Mouse (Mus musculus) lung, postnatal 25 days (tissue): ENCODE data around the gene Os9.
"Not testable (repeated sequence)": the region's sequence is repeated elsewhere in the genome, so short reads cannot be mapped to it uniquely, and the experiment has no call there.

Source experiments
- DNase-seq: peaks from one replicate; pipeline ENCODE4 v3.0.0; 2022; ENCODE audit warnings: low spot score

Gene Os9

DNA sequence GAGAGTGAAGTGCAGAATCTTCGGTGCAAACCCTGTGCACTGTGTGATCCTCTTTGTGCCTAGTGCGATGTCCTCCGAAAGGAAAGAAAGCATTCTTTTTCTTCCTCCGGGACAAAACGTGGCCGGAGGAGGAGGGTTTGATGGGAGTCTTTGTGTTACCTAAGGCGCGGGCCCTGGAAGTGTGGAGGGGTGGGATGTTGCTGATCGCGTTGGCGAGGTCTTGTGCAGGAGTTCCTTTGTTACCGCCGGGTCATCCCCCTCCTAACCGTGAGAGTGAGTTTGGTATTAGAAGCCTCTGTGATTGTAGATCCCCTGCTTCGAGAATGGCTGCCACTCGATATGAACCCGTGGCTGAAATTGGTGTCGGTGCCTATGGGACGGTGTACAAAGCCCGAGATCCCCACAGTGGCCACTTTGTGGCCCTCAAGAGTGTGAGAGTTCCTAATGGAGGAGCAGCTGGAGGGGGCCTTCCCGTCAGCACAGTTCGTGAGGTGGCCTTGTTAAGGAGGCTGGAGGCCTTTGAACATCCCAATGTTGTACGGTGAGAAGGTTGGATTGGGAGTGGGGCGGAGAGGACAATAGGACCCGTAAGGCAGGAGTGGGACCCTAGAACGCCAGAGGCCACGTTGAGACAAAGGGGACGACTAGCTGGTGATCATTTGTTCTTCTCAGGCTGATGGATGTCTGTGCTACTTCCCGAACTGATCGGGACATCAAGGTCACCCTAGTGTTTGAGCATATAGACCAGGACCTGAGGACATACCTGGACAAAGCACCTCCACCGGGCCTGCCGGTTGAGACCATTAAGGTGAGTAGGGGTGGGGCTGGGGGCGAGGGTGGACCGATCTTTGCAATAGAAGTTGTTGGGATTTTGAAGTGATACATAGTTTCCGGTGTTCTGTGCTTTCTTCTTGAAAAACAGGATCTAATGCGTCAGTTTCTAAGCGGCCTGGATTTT is 56.7 kb downstream of the Os9 start:
- no peak for DNase-seq

DNA sequence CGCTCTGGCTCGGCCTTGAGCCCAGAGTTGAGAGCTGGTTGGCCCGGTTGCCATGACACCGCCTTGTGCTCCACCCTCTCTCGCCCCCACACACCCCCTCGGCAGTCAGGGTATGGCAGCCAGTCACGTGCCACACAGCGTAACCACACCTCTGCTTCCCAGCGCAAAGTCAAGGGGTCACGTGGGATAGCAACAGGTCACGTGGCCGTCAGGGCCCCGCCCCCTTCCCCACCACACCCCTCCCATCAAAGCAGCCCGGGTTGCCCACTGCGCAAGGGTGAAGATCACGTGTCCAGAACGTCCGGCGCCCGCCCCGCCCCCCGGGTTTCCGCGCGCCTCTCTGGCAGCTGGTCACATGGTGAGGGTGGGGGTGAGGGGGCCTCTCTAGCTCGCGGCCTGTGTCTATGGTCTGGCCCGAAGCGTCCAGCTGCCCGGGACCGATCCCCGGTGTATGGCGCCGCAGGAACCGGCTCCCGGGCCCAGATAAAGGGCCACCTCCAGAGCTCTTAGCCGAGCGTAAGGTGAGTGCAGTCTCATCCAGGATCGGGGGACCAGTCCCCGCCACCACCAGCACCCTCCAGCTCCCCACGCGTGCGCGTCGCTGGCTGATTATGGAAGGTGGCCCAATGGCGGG is 57.6 kb downstream of the Os9 start, which contains the start of gene Cdk4:
TSS of gene Cdk4 (plus strand) at position 296 of the 634 bp plus-strand sequence.
- DNase-seq: peak; percentile 98

DNA sequence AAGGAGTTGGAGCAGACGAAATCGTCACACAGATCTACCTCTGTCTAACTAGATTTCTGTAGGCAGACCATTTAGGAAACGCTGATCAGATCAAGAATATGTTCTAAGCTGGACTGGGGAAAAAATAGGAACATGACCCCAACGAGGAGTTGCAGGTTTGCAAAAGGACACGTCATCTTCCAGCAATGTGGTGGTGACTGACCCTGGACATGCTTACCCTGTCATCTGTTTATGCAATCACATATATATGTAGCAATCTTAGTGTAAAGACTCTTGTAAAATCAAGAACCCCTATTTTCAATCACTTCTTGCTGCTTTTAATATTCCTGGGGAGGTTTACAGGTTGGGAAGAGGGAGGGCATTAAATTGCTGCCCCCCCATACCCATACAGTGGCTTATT is 58.4 kb downstream of the Os9 start:
- DNase-seq: no peak

DNA sequence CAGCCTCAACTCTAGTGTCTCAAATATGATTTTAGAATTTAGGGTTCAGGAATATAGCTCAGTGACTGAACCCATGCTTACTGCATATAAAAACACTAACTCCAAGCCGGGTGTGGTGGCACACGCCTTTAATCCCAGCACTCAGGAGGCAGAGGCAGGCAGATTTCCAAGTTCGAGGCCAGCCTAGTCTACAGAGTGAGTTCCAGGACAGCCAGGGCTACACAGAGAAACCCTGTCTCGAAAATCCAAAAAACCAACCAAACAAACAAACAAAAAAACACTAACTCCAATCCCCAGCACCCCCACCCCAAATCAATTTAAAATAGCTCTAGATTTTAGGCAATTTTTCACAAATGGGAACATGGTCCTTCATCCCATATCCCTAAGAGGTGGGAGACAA is 58.8 kb downstream of the Os9 start:
- DNase-seq: not testable (repeated sequence)

DNA sequence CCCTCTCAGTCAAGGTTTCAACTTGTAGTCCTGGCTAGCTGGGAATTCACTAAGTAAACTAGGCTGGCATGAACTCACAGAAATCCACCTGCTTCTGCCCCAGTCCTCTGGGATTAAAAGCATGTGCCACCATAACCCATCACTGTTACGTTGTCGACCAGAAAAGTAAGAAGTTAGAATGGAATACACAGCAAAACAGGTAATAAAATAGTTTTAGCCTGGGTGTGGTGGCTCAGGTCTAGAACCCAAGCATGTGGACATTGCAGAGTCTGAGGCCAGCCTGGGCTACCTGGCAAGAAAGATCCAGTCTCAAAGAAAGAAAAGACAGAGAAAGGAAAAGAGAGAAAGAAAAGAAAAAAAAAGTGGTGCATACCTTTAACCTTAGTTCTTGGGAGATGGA is 59.4 kb downstream of the Os9 start:
- DNase-seq: no peak

DNA sequence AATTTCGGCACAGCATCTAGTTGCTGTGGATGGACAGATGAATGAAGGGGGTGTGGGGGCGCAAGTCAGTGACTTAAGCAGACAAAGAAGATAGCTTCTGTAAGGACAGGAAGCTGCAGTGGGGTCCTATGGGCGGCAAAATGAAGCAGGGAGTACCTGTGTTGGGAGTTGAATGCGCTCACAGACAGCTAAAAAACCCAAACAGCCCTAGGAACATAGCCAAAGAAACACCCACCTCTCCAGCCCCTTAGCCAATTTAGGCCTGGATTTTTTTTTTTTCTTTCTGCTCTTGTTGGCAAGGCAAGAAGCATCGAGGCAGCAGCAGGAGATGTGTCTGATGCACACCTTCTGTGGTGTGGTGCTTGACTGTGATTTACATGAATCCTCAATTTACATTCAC is 59.8 kb downstream of the Os9 start:
- no peak for DNase-seq

DNA sequence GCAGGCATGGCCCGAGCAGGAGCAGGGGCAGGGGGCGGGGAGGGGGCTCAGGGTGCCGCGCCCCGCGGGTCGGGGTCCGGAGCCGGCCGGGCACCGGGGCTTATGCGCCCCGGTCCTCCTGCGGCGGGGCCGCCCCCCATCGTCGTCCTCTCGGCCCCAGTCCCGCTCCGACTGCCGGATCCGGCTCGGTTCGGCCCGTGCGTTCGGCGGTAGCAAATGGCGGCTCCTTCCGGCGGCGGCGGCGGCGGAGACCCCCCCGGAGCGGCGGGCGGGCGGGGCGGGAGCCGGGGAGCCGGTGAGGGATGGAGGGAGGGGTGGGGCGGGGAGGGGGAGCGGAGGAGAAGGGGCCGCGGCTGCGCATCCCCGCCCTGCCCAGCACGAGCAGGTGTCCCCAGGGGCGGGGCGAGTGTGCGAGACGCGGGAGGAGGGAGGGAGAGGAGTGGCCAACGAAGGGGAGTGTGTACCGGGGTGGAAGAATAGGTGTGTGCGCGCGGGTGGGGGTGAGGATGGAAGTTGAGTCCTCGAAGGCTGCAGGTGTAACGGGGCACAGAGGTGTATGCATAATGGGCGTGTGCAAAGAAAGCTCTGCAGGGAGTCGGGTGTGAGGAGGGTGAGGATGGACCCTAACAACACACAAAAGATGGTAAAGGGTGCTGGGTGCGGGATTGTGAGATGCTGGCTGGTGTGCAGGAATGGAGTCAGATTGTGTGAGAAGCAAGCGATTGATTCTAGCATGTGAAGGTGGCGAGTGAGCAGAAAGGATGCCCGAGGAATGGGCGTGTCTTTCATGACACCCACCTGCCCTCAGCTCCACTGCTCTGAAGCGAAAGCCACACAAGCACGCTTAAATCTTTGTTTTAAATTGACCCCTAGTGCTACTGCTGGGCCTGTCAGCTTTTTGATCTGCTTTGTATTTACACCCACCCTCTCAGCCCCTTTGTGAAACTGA is 60.7 kb downstream of the Os9 start, which contains the start of gene March9:
TSS of gene March9 (minus strand) at position 217 of the 949 bp plus-strand sequence.
- peak; percentile 82 for DNase-seq

DNA sequence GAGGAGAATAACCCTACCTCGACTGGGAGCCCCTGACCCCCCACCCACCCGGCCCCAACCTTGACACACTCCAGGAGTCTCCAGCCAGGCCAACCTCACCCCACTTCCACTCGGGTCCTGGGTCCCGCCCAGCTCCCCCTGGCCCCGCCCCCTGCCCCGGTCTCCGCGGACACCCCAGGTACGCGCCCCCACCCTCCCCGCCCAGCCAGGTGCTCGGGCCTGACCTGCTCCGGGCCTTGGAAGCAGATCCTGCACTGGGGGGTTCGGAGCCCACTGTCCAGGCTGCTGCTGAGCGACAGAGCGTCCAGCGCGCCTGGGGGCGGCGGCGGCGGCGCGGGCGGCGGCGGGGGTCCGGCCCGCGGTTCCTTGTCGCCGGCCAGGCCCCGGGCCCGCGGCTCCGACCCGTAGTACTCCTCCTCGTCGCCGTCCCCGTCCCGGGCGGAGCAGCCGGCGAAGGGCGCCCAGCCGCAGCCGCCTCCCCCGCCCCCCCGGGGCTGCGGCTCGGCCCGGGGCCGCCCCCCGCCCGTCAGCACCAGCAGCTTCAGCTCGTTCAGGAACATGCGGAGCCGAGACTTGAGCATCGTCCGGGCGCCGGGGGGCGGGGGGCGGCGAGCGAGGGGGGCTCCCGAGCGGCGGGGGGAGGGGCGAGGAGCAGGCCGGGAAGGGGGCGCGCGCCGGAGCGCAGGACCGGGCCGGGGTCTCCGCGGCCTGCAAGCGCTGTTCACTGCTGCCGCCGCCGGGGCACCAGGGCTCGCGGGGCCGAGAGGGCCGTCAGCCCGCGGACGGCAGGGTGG is 61.6 kb downstream of the Os9 start:
- no peak for DNase-seq

DNA sequence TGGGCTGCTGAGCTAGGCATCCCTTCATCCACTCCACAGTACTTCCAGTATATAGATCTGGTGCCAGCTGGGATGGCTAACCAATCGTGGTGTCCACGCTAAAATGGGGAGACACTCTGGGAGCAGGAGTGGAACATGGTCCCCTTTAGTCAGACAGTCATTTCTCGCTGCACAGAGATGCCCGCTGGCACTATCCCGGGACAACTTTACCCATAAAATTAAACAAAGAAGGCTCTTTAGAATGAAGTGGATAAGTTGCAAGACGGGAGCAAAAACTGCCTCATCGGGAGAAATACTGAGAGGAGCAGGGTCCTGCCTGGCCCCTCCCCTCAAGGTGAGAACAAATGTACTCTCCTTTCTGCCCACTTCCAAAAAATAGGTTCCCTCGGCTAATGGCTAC is 62.2 kb downstream of the Os9 start:
- no peak for DNase-seq

DNA sequence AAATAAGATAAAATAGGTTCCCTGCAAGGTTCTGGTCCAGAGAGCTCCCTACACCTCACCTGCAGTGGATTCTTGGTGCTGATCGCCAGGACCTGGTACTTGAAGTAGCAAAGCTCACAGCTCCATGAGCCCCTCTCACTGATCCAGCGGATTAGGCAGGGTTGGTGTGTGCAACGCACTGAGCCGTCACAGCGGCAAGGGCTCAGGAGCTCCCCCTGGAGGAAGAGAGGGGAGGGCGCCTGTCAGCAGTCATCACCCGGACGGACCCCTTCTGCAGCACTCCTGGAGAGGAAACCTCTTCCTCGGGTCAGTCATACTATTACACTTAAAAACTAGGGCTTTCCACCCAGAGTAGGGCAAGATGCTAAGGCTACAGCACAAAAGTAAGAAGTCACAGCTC is 62.8 kb downstream of the Os9 start:
- DNase-seq: peak; percentile 79

DNA sequence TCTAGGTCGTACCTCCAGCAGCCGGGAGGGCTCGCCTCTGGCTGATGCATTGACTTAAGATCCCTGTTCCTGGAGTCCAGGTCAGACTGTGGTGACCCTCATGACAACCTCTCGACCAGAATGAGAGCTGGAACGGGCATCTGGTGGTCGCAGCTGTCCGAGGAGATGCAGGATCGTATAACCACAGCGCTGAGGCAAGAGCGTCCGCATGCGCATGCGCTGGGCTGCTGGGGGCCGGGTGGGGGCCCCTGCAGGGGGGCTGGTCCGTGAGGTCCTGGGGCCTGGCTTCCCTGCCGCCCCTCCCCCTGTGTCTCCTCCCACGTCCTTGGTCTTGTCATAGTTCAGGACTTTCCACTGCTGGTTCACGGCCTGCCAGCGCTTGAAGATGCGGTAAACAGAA is 64.4 kb downstream of the Os9 start:
- no peak for DNase-seq

DNA sequence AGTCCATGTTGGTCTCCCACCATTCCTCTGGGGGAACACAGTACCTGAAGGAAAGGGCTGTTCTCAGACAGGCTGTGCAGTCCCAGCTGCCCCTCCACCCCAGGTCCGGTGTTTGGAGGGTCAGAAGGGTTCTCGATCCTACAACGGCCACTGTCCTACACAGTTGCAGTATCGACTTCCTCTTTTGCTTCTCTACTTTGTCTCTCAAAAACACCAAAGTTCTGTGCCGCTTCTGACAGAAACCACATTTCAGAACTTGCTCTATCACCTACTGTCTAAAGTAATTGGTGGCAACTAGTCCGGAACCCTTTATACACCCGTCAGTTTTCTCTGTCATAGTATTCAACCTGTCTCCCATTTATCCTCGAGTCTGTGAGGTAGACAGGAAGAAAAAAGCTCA is 65.5 kb downstream of the Os9 start:
- no peak for DNase-seq

DNA sequence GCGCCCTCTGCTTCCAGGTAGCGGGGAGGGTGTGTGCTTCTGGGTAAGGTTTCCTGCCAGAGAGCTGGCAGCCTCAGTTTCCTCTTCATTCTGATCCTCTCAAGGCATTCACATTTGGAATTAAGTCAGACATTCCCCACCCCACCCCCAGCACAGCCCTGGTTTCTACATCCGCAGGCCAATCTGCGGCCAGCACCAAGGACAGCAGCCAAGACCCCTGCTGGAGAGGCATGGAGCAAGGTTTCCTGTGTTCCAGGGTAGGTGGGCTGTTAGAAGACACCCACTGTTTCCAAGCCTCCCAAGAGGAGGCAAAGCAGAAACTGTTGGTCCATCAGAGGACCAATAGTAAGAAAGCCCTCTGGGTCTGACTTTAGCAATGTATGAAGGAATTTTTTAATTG is 66.3 kb downstream of the Os9 start:
- no peak for DNase-seq

DNA sequence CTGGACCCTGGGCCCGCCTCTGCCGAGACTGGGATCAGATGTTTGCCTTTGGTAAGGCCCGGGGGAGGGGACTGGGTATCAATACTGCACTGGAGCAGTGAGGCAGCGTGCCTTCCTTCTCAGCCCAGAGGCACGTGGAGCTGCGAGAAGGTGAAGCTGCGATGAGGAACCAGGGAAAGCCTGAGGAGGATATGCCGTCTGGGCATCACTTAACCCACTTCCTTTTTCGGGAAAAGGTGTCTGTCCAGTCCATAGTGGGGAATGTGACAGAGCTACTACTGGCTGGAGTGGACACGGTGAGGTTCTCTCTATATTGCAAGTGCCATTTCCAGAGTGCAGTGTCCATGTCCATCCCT is 70.8 kb downstream of the Os9 start:
- DNase-seq: no peak

DNA sequence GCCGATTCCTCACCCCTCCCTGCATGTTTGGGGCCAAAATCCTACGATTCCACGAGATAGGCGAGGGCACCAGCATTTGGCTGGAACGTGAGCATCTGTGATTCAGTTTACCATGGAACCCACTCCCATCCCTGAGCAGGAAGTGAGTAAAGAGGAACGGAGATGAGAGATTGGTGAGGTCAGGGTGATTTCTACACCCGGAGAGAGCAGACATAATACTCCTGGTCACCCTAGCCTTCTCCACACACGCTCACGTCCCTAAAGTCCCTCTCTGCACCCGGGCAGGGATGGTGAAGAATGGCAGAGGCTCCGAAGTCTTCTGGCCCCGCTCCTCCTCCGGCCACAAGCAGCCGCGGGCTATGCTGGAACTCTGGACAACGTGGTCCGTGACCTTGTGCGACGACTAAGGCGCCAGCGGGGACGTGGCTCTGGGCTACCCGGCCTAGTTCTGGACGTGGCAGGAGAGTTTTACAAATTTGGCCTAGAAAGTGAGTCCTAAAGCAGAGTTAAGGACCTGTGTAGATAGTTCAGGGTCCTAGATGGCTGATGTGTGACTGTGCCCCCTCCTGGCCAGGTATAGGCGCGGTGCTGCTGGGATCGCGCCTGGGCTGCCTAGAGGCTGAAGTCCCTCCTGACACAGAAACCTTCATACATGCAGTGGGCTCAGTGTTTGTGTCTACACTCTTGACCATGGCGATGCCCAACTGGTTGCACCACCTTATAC is 71.4 kb downstream of the Os9 start:
- DNase-seq: no peak

DNA sequence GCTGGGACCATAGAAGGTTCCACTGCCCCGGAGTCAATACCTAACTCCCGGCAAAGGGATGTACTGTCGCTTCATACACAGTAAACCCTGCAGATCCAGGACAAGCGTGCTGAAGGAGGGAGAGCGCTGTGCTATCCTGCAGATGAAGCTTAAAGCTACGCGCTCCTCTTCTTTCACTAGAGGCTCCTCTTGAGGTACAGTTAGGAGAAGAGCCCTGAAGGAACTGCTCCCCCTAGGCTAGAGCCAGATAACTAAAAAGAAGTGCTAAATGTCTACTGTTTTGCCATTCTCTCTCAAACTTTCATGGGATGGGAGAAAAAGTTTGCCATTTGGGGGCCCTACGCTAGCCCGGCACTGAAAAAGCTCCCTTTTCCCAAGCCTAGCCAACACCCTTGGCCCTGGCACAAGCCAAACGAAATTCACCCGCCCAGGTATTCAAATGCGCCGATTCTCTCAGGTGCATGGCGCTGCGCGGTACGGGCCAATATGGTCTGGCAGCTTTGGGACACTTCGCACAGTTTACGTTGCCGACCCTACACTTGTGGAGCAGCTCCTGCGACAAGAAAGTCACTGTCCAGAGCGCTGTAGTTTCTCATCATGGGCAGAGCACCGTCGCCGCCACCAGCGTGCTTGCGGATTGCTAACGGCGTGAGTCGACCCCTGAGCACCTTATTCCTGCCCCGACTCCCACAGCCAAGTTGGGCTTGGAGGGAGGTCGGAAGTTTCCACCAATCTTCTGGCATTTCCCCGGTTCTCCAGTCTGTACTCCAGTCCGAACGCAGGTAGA is 72.1 kb downstream of the Os9 start:
- no peak for DNase-seq

DNA sequence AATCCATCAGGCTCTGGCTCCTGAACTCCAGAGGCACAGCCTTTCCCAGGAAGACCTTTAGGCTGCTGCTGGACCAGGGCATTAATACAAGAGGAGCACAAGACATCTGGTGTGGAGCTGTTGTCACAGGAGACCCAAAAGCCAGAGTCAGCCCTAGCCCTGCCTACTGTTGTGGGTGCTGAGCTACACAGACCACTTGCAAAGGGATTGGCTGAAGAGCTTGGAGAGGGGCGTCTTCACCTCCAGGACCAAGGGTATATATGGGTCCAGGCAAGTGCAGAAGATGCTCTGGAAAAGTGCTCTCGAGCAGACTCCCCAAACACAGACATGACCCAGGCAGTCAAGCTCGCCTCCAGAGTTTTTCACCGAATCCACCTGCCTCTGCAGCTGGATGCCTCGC is 73.0 kb downstream of the Os9 start, which contains the start of gene Cyp27b1:
TSS of gene Cyp27b1 (plus strand) at position 297 of the 400 bp plus-strand sequence.
- DNase-seq: no peak
